Mouse (Mus musculus): ENCODE measurements around the gene Neurod1. TPM values are rescaled to one million over a fixed set of nuclear protein-coding genes. Genes with fewer than 3 reads are reported as not detected.

Gene Neurod1
- total RNA-seq (2015; ENCODE audit: low replicate concordance) (not detected in 2 replicates), total RNA-seq (2017; ENCODE audit: low replicate concordance) (not detected in 2 replicates)

DNA sequence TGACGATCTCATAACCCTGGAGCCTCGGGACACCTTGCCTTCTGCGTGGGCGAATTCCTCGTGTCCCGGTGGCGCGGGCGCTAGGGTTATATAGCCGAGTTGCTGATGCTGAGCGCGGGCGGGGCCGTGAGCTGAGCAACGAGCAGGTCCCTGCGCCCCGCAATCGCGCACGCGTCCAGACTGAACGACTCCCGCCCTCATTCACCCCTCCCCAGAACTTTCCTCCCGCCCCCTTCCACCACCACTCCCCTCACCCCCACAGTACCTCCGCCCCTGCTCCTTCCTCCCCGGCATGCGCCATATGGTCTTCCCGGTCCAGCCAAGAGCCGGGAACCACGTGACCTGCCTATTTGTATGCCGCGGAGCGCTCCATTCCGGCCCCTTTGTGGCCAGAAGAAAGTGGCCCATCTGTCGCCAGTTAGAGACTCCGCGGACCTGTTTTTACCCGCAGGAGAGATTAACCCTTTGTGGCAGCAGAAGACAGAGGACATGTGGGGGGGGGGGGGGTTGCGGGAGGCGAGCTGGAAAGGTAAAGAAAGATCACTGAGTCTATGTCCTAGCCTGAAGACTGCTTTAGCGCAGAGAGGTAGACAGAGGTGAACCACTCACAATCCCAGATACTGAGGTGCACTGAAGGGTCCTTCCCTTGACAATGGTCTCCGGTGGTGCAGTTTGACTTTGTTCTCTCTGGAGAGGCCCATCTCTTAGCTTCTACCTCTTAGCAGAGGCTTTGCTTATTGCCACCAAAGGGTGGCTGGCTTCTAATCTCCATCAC is at the start of gene Neurod1, which contains the start of gene Cerkl:
Gene Neurod1, minus strand, starts transcription at position 177 of the 775 bp plus-strand sequence.
Gene Cerkl, minus strand, starts transcription at position 211 of the 775 bp plus-strand sequence.
- ATAC-seq (replicated peaks; ENCODE audit: low FRiP score, poor library complexity, severe bottlenecking) = no peak

GRCm38 (mm10) chr2:79498990-79499755 is 42.6 kb upstream of the Neurod1 start:
- ATAC-seq (replicated peaks; ENCODE audit: low FRiP score, poor library complexity, severe bottlenecking) = no peak

DNA sequence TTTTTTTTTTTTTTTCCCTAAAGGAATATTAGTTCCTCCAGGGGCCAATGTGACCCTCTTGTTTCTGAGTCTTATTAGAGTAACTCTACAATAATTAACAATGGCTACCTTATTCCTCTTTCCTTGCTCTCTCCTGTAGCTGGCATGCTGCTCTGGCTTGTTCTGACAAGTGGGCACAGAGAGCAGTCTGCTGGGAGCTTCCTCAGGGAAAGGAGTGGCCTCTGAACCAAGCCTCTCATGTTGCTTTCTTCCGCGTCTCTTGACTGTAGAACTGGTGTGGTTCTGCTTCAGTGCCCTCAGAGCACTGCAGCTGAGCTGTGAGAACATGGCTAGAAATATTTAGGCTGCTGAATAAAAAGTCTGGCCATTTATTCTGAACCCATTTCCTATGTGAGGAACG is 28.6 kb upstream of the Neurod1 start:
- no peak for ATAC-seq (replicated peaks; ENCODE audit: low FRiP score, poor library complexity, severe bottlenecking)

DNA sequence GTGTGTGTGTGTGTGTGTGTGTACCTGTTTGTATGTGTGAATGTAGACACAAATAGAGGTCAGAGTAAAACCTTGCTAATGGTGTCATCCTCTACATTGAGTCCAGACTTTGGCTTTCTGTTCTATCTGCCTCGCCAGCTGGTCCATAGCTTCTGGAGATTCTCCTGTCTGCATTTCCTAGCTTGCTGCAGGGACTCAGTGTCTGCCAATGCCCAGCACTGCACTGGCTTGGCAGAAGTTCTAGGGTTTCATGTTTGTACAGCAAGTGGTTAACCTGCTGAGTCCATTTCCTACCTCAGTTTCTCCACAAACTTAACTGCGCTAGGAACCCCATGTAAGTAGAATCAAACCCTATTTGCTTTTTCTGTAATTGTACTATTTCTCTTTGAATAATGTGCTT is 26.0 kb upstream of the Neurod1 start:
- ATAC-seq (replicated peaks; ENCODE audit: low FRiP score, poor library complexity, severe bottlenecking) = no peak

GRCm38 (mm10) chr2:79462411-79462810 is 5.9 kb upstream of the Neurod1 start:
- no peak for ATAC-seq (replicated peaks; ENCODE audit: low FRiP score, poor library complexity, severe bottlenecking)

GRCm38 (mm10) chr2:79461861-79462260 is 5.3 kb upstream of the Neurod1 start:
- ATAC-seq (replicated peaks; ENCODE audit: low FRiP score, poor library complexity, severe bottlenecking) = no peak

DNA sequence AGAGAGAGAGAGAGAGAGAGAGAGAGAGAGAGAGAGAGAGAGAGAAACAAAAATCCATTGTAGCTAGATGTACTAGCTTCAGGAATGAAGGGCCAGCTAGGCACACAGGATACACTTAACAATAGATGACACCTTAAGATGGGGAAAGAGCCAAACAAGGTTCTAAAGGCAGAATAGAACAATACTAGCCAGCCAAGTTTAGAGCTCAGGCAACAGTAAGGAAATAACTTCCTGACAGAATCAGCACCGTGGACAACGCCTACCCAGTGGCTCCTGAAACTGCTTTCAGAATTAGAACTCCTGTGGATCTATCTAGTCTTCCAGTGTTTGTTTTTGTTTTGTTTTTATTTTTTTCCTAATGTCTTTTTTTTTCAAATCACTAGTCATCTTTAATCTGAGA is 4.0 kb upstream of the Neurod1 start:
- ATAC-seq (replicated peaks; ENCODE audit: low FRiP score, poor library complexity, severe bottlenecking) = no peak

GRCm38 (mm10) chr2:79460107-79460506 is 3.6 kb upstream of the Neurod1 start:
- ATAC-seq (replicated peaks; ENCODE audit: low FRiP score, poor library complexity, severe bottlenecking) = no peak

GRCm38 (mm10) chr2:79459061-79460045 is 2.8 kb upstream of the Neurod1 start:
- ATAC-seq (replicated peaks; ENCODE audit: low FRiP score, poor library complexity, severe bottlenecking) = no peak

DNA sequence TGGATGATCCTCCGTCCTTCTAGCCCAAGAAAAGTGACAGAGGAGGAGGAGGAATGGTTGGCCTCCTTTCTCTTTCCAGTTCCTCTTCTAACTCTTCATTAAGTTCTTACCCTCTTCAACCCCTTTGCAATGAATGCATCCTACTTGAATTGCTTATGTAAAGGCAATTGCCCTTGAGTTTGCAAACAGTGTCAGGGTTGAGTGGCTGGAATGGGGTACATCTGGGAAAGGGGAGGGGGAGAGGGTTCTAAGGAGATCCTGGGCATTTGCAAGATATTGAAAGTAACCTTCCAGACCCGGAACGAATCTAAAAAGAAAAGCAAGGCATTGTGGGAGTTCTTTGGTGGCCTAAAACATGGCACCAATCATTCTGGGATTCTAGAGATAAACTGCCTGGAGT is 1.4 kb upstream of the Neurod1 start:
- no peak for ATAC-seq (replicated peaks; ENCODE audit: low FRiP score, poor library complexity, severe bottlenecking)

GRCm38 (mm10) chr2:79457434-79457833 is 883 bp upstream of the Neurod1 start:
- no peak for ATAC-seq (replicated peaks; ENCODE audit: low FRiP score, poor library complexity, severe bottlenecking)

GRCm38 (mm10) chr2:79455646-79456045 is 905 bp downstream of the Neurod1 start:
- no peak for ATAC-seq (replicated peaks; ENCODE audit: low FRiP score, poor library complexity, severe bottlenecking)

DNA sequence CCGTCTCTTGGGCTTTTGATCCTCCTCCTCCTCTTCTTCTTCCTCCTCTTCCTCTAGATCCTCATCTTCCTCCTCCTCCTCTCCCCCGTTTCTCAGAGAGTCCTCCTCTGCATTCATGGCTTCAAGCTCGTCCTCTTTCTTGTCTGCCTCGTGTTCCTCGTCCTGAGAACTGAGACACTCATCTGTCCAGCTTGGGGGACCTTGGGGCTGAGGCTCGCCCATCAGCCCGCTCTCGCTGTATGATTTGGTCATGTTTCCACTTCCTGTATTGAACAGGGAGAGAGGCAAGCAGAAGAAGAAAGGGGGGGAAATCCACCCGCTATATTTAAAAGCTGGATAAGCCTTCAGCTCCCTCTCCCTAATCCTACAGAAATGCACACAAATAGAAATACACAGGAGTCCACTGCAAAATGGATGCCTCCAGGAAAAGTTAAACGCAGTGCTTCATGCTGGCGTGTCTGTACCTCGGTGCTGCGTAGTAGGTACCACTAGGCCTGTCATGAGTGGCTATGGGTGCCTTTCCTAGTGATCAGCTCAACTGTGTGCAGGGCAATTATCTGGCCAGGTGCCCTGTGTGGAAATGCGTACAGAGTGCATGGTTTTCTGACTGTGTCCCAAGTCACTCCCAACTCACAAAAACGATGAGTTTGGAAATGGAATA is 1.6 kb downstream of the Neurod1 start:
- ATAC-seq (replicated peaks; ENCODE audit: low FRiP score, poor library complexity, severe bottlenecking) = no peak

DNA sequence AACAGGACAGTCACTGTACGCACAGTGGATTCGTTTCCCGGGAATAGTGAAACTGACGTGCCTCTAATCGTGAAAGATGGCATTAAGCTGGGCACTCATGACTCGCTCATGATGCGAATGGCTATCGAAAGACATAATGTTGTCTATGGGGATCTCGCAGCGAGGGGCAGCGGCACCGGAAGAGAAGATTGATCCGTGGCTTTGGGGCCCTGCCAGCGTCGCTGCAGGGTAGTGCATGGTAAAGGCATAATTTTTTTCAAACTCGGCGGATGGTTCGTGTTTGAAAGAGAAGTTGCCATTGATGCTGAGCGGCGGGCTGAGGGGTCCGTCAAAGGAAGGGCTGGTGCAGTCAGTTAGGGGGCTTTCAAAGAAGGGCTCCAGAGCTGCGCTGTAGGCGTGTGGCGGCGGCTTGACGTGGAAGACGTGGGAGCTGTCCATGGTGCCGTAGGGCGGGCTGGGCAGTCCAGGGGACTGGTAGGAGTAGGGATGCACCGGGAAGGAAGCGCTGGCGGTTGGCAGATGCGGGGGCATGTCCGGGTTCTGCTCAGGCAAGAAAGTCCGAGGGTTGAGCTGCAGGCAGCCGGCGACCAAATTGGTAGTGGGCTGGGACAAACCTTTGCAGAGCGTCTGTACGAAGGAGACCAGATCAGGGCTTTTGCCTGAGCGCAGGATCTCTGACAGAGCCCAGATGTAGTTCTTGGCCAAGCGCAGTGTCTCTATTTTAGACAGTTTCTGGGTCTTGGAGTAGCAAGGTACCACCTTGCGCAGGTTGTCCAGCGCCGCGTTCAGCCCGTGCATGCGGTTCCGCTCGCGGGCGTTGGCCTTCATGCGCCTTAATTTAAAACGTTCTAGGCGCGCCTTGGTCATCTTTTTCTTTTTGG is 2.4 kb downstream of the Neurod1 start:
- no peak for ATAC-seq (replicated peaks; ENCODE audit: low FRiP score, poor library complexity, severe bottlenecking)

GRCm38 (mm10) chr2:79451438-79451837 is 5.1 kb downstream of the Neurod1 start:
- ATAC-seq (replicated peaks; ENCODE audit: low FRiP score, poor library complexity, severe bottlenecking) = no peak

- no peak for ATAC-seq (replicated peaks; ENCODE audit: low FRiP score, poor library complexity, severe bottlenecking)
Measured at GRCm38 (mm10) chr2:79450684-79451394, 5.7 kb downstream of the Neurod1 start.

- ATAC-seq (replicated peaks; ENCODE audit: low FRiP score, poor library complexity, severe bottlenecking) = no peak
Measured at GRCm38 (mm10) chr2:79449371-79449770, 7.2 kb downstream of the Neurod1 start.

DNA sequence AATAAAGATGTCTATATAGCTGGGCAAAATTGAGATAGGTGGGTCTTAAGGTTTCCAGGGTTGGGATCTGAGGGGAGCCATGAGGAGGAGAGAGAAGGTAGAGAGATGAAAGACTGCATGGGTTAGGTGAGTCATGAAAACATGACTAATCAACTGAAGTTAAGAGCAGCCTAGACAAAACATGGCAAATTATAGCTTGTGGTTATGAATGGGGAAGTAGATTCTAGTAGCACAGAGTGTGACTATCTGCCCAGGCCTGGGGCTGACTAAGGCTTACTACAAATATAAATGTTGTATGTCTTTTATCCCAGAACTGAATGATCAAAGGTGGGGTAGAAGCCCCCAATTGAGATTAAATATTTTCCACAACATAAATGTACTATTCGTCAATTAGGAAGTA is 9.4 kb downstream of the Neurod1 start:
- no peak for ATAC-seq (replicated peaks; ENCODE audit: low FRiP score, poor library complexity, severe bottlenecking)

All from erythroblast, adult 5-6 weeks (primary cell).